Mouse (Mus musculus) liver, embryonic 15.5 days (tissue): ENCODE measurements around the gene Ube2cbp. TPM values are rescaled to one million over a fixed set of nuclear protein-coding genes. Genes with fewer than 3 reads are reported as not detected.

Experiments
- ATAC-seq: fragments of 200-750 bp; cut with Nextera tagmentation; 2 replicates; pipeline ENCODE4 v1.8.0; 2017; ENCODE audit warnings: moderate number of reproducible peaks, mild to moderate bottlenecking, moderate library complexity; ENCODE audit not compliant: insufficient read depth
- H3K27ac ChIP-seq: fragments of 300-500 bp; sonication (generic); replicated peaks from 2 replicates; pipeline ENCODE4 v1.5.1; 2015; ENCODE audit warnings: mild to moderate bottlenecking, inconsistent platforms
- H3K27me3 ChIP-seq: fragments of 300-500 bp; sonication (generic); 2 replicates; pipeline ENCODE4 v1.6.1; 2015; ENCODE audit warnings: mild to moderate bottlenecking, inconsistent platforms
- H3K36me3 ChIP-seq: fragments of 300-500 bp; sonication (generic); replicated peaks from 2 replicates; pipeline ENCODE4 v1.6.1; 2015; ENCODE audit warnings: moderate library complexity, mild to moderate bottlenecking, inconsistent platforms
- H3K4me1 ChIP-seq: fragments of 300-500 bp; sonication (generic); replicated peaks from 2 replicates; pipeline ENCODE4 v1.6.1; 2015; ENCODE audit warnings: inconsistent platforms
- H3K4me2 ChIP-seq: fragments of 300-500 bp; sonication (generic); 2 replicates; pipeline ENCODE4 v1.6.1; 2015; ENCODE audit warnings: moderate library complexity, mild to moderate bottlenecking, inconsistent platforms
- H3K4me3 ChIP-seq: fragments of 300-500 bp; sonication (generic); replicated peaks from 2 replicates; pipeline ENCODE4 v1.5.1; 2015; ENCODE audit warnings: mild to moderate bottlenecking, inconsistent platforms
- H3K9ac ChIP-seq: fragments of 300-500 bp; sonication (generic); 2 replicates; pipeline ENCODE4 v1.6.1; 2015; ENCODE audit warnings: moderate library complexity, mild to moderate bottlenecking, inconsistent platforms
- H3K9me3 ChIP-seq: fragments of 300-500 bp; sonication (generic); replicated peaks from 2 replicates; pipeline ENCODE4 v1.6.1; 2016; ENCODE audit warnings: inconsistent platforms
- WGBS: fragments of 180-500 bp; shearing (Covaris S2); methylation state at CpG from one replicate; pipeline ENCODE4 v1.1.7; 2015; ENCODE audit warnings: mixed read lengths; ENCODE audit not compliant: insufficient replicate concordance; 5-methylcytosine and 5-hydroxymethylcytosine counted together
- polyA plus RNA-seq: library from polyadenylated mRNA; unstranded; fragments of >200 nt; fragmentation: Nextera tagmentation; extraction: Ambion mirVana; gene quantifications from 2 replicates; pipeline ENCODE4 v1.2.1, GENCODE M21; 2015

Gene Ube2cbp
- polyA plus RNA-seq, 1 experiment from 2014 or later = 2.3 TPM

DNA sequence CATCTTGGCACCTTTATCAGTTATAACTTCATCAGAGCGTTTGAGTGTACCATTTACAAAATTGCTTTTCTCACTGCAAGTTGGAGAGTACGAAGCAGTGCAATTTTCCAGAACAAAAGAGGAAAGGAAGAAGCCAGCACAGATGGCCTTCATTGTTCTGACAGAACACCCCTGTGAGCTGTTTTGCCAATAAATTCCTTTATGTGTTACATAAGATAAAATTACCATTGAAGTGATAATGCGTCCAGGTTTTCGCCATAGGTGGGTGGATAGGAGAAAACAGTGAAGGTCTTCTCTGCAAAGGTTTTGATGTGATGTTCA, 183.6 kb downstream of the Ube2cbp start:
- Histone ChIP-seq H3K27me3 (no peaks in the 10 kb centered on the region), H3K27ac (no peak overlapping the region), H3K36me3 (no peaks in the 10 kb centered on the region), H3K4me1 (no peaks in the 10 kb centered on the region), H3K9me3 (no peaks in the 10 kb centered on the region), H3K9ac (no peak overlapping the region), H3K4me3 (no peak overlapping the region), H3K4me2 (no peak overlapping the region)
- ATAC-seq = no peak
- 68% methylated on average over 4 of the region's 4 CpGs for WGBS

- Histone ChIP-seq H3K9me3 (no peaks in the 10 kb centered on the region), H3K4me2 (no peak overlapping the region), H3K4me3 (no peak overlapping the region), H3K27me3 (no peaks in the 10 kb centered on the region), H3K36me3 (no peaks in the 10 kb centered on the region), H3K4me1 (no peaks in the 10 kb centered on the region), H3K27ac (no peak overlapping the region), H3K9ac (no peak overlapping the region)
- WGBS = 72% methylated on average over 10 of the region's 10 CpGs
- ATAC-seq = no peak
Measured at GRCm38 (mm10) chr9:86280461-86281146, 184.1 kb downstream of the Ube2cbp start.

DNA sequence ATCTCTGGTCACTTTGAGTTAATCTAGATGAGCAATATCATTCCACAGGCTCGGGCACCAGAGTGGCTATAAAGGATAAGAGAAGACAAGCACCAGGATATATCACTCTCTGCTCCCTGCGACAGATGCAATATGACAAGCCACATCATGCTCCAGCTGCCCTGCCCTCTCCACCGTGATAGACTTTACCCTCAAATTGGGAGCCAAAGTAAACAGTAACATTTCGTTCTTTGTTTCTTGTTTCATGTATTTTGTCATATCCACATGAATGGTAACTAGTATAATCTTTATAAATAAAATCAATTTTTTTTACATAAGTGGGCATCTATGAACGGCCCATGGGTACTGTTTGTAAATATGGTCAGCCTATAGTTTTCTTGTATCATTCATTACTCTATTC, 195.2 kb downstream of the Ube2cbp start:
- no peaks in the 10 kb centered on the region for H3K27me3 ChIP-seq
- no peak overlapping the region for H3K4me3 ChIP-seq
- H3K4me2 ChIP-seq = no peak overlapping the region
- no peak overlapping the region for H3K9ac ChIP-seq
- H3K36me3 ChIP-seq = no peaks in the 10 kb centered on the region
- ATAC-seq = no peak
- H3K4me1 ChIP-seq = no peaks in the 10 kb centered on the region
- WGBS = 59% methylated on average over 5 of the region's 5 CpGs
- no peaks in the 10 kb centered on the region for H3K9me3 ChIP-seq
- H3K27ac ChIP-seq = no peak overlapping the region

DNA sequence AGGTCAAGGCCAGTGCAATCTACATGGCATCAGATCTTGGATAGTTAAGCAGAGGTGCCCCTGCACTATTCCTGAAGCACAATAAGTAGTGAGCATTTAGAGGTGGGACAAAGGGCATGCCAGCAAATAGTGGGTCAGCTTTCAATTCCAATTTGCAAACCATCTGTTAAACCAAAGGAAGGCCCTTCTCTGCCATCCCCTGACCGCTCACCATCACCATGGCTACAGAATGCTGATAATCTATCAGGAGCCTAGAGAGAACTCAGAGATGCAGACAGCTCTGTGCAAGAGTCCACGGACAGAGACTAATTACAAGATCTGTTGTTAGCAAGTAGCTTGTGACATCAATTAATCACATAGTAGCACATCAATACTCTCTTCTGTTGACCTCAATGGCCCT, 198.1 kb downstream of the Ube2cbp start:
- 41% methylated on average over 2 of the region's 2 CpGs for WGBS

More for the DNA sequence above, 198.1 kb downstream of the Ube2cbp start:
- no peaks in the 10 kb centered on the region for H3K9me3 ChIP-seq
- H3K27me3 ChIP-seq = no peaks in the 10 kb centered on the region
- ATAC-seq = no peak
- H3K4me1 ChIP-seq = no peaks in the 10 kb centered on the region
- no peak overlapping the region for H3K27ac ChIP-seq
- no peak overlapping the region for H3K4me2 ChIP-seq
- H3K36me3 ChIP-seq = no peaks in the 10 kb centered on the region
- no peak overlapping the region for H3K9ac ChIP-seq
- no peak overlapping the region for H3K4me3 ChIP-seq

Other genes starting within 250 kb of the Ube2cbp start
- 3.7 and 3.9 TPM in 2 replicates for gene Dop1a, start 2.2 kb upstream of the Ube2cbp start, polyA plus RNA-seq
- 18.8 and 19.1 TPM in 2 replicates for gene Pgm3, start 106.9 kb upstream of the Ube2cbp start, polyA plus RNA-seq
- gene Rwdd2a, start 107.0 kb upstream of the Ube2cbp start, polyA plus RNA-seq = 0.74 and 0.93 TPM in 2 replicates
- 4.5 and 4.7 TPM in 2 replicates for gene Me1, start 231.0 kb upstream of the Ube2cbp start, polyA plus RNA-seq